Comparison of ENCODE assay signal across 16 mouse cellular contexts in the genomic region with DNA sequence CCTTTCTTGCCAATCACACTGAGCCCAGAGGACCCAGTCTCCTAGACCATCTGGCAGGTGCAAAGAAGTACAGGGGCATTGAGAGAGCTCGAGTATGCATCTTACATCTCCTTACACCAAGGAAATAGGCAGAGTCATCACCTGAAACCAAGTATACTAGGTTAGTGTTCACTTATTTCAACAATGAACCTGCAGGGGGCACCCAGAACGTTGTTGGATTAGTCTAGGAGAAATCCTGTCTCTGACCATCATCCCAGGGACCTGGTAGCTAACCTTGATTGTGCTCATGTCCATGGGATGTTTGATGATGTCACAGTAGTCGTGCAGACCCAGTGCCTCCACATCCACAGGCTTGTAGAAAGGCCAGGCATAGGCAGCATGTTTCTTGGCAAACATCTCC. TPM values are rescaled to one million over a fixed set of nuclear protein-coding genes. Genes with fewer than 3 reads are reported as not detected.
DNase-seq lines count a peak whose midpoint lies in the region; ATAC-seq and TF ChIP-seq lines count a peak whose summit lies in the region.
"Had no signal": no experiment of that assay in that cellular context is flagged by ENCODE, and none has a peak within 500 bp of the region (broad histone marks: within the 10 kb centered on the region; RNA-seq: fewer than 3 reads in every experiment).

No protein-coding gene starts in this region.

- TF ChIP-seq CTCF in gastrocnemius, adult 2 months (IDR thresholded peaks at IDR 0.05) = peak; percentile 33; the same call in 1 of the 2 replicates

- 66% methylated on average over 3 of the region's 3 CpGs for WGBS in kidney, embryonic 15.5 days

- H3K9ac ChIP-seq in kidney, embryonic 15.5 days = no peak overlapping the region
- H3K9ac ChIP-seq: embryonic facial prominence, embryonic 15.5 days; heart, embryonic 13.5 days; liver, embryonic 13.5 days; neural tube, embryonic 15.5 days had no signal

- H3K4me3 ChIP-seq in gastrocnemius, adult 2 months = no peak overlapping the region
- no peak overlapping the region for H3K4me3 ChIP-seq in kidney, embryonic 15.5 days (replicated peaks)
- H3K4me3 ChIP-seq: embryonic facial prominence, embryonic 15.5 days; heart, embryonic 13.5 days; liver, embryonic 13.5 days; neural tube, embryonic 15.5 days had no signal

- no peak overlapping the region for H3K4me2 ChIP-seq in kidney, embryonic 15.5 days
- H3K4me2 ChIP-seq: embryonic facial prominence, embryonic 15.5 days; heart, embryonic 13.5 days; liver, embryonic 13.5 days; neural tube, embryonic 15.5 days had no signal

- no peaks in the 10 kb centered on the region for H3K9me3 ChIP-seq in kidney, embryonic 15.5 days (replicated peaks)
- H3K9me3 ChIP-seq: embryonic facial prominence, embryonic 15.5 days; heart, embryonic 13.5 days; liver, embryonic 13.5 days; neural tube, embryonic 15.5 days had no signal

- H3K27me3 ChIP-seq in kidney, embryonic 15.5 days = no peaks in the 10 kb centered on the region
- H3K27me3 ChIP-seq: embryonic facial prominence, embryonic 15.5 days; heart, embryonic 13.5 days; liver, embryonic 13.5 days; neural tube, embryonic 15.5 days had no signal

- no peak for ATAC-seq in kidney, embryonic 15.5 days (replicated peaks; ENCODE audit: low FRiP score)
- no peak for ATAC-seq in activated CD4-positive, CD25-positive, alpha-beta regulatory T cell, adult 4 months
- ATAC-seq: forebrain, embryonic 16.5 days had no signal

- no peaks in the 10 kb centered on the region for H3K4me1 ChIP-seq in kidney, embryonic 15.5 days
- H3K4me1 ChIP-seq: embryonic facial prominence, embryonic 15.5 days; liver, embryonic 13.5 days; neural tube, embryonic 15.5 days had no signal

- H3K27ac ChIP-seq in gastrocnemius, adult 2 months = no peak overlapping the region
- no peak overlapping the region for H3K27ac ChIP-seq in kidney, embryonic 15.5 days
- H3K27ac ChIP-seq: embryonic facial prominence, embryonic 15.5 days; heart, embryonic 13.5 days; liver, embryonic 13.5 days; neural tube, embryonic 15.5 days had no signal

- no peak for DNase-seq in gastrocnemius, adult 2 months
- no peak for DNase-seq in gastrocnemius, postnatal 36 days
- DNase-seq in kidney, postnatal 14 days = peak; percentile 20
- peak; percentile 38 for DNase-seq in 416B (ENCODE audit: low read depth)
- peak; percentile 39 for DNase-seq in R1 (ENCODE audit: low read depth, low spot score)
- DNase-seq in thymus, adult 18-20 months = no peak
- DNase-seq: gastrocnemius, postnatal 10 days; left cerebral cortex, postnatal 4 days; liver, embryonic 13.5 days had no signal

- peaks cover 99% of the 10 kb centered on the region for H3K36me3 ChIP-seq in kidney, embryonic 15.5 days

- intact Hi-C loops in gastrocnemius, adult 2 months (cut with DNase I) = no loop called here
- intact Hi-C loops in gastrocnemius, postnatal 36 days (cut with DNase I) = loop anchor here (10.0 kb wide), 2 partner anchors 214 to 274 kb away; no protein-coding TSS in a partner anchor

RNA-seq across cellular contexts. Expression of gene Ephx3, which starts 31.5 kb away (rescaled TPM):
- under 1 TPM; 0.25 to 0.61 TPM for total RNA-seq in gastrocnemius, adult 2 months (2021)
- under 1 TPM; 0.23 to 0.42 TPM for total RNA-seq in gastrocnemius, postnatal 36 days (2021)
- polyA plus RNA-seq in kidney, embryonic 15.5 days (2015; fragmentation: Nextera tagmentation; extraction: Ambion mirVana) = 0.10 and 0.19 TPM in 2 replicates
- polyA plus RNA-seq in activated CD4-positive, CD25-positive, alpha-beta regulatory T cell, adult 4 months (2017; shearing (Covaris generic)) = not detected
- total RNA-seq: common myeloid progenitor, adult 5-6 weeks had no signal
- polyA plus RNA-seq: forebrain, embryonic 16.5 days; heart, embryonic 13.5 days; liver, embryonic 13.5 days had no signal

RNA-seq across cellular contexts. Expression of gene Notch3, which starts 54.2 kb away (rescaled TPM):
- 10 to 100 TPM; 10.7 to 14.8 TPM for total RNA-seq in gastrocnemius, adult 2 months (2021)
- 10 to 100 TPM; 11.0 to 13.3 TPM for total RNA-seq in gastrocnemius, postnatal 36 days (2021)
- polyA plus RNA-seq in kidney, embryonic 15.5 days (2015; fragmentation: Nextera tagmentation; extraction: Ambion mirVana) = 11.9 and 14.9 TPM in 2 replicates
- not detected for polyA plus RNA-seq in activated CD4-positive, CD25-positive, alpha-beta regulatory T cell, adult 4 months (2017; shearing (Covaris generic))

Comparison
In these comparisons a context has a peak if more than half of its experiments do, and no peak if none do; other contexts are left out.
1. DNase-seq: peak in kidney, postnatal 14 days (single experiment), 416B (single experiment) and R1 (single experiment); none in gastrocnemius, adult 2 months (single experiment), gastrocnemius, postnatal 36 days (0 of 2) and thymus, adult 18-20 months (0 of 2).